Mouse (Mus musculus) embryonic facial prominence, embryonic 11.5 days (tissue): ENCODE measurements around the gene Fsd1l. TPM values are rescaled to one million over a fixed set of nuclear protein-coding genes. Genes with fewer than 3 reads are reported as not detected.
"Not testable (repeated sequence)": the region's sequence is repeated elsewhere in the genome, so short reads cannot be mapped to it uniquely, and the experiment has no call there.

Source experiments
- ATAC-seq: fragments of 200-750 bp; cut with Nextera tagmentation; replicated peaks from 2 replicates; pipeline ENCODE4 v1.8.0; 2017; ENCODE audit warnings: low read depth; ENCODE audit not compliant: insufficient number of reproducible peaks, low FRiP score, low TSS enrichment
- DNase-seq: peaks from one replicate; pipeline ENCODE4 v3.0.0-alpha.2; 2015; ENCODE audit warnings: low spot score
- H3K27ac ChIP-seq: fragments of 300-500 bp; sonication (generic); replicated peaks from 2 replicates; pipeline ENCODE4 v1.5.1; 2014; ENCODE audit warnings: mild to moderate bottlenecking, low read depth, low read length, control low read depth
- H3K27me3 ChIP-seq: fragments of 300-500 bp; sonication (generic); 2 replicates; pipeline ENCODE4 v1.6.1; 2014; ENCODE audit warnings: mild to moderate bottlenecking, low read length, moderate library complexity, mixed read lengths; ENCODE audit not compliant: control insufficient read depth, insufficient read depth
- H3K36me3 ChIP-seq: fragments of 300-500 bp; sonication (generic); replicated peaks from 2 replicates; pipeline ENCODE4 v1.6.1; 2014; ENCODE audit warnings: low read depth, mild to moderate bottlenecking, low read length, moderate library complexity, mixed read lengths; ENCODE audit not compliant: control insufficient read depth, insufficient read depth
- H3K4me1 ChIP-seq: fragments of 300-500 bp; sonication (generic); 2 replicates; pipeline ENCODE4 v1.6.1; 2014; ENCODE audit warnings: low read length, mixed read lengths; ENCODE audit not compliant: control insufficient read depth, insufficient read depth
- H3K4me2 ChIP-seq: fragments of 300-500 bp; sonication (generic); 2 replicates; pipeline ENCODE4 v1.6.1; 2014; ENCODE audit warnings: low read depth, mild to moderate bottlenecking, control low read depth, low read length, moderate library complexity
- H3K4me3 ChIP-seq: fragments of 300-500 bp; sonication (generic); 2 replicates; pipeline ENCODE4 v1.5.1; 2014; ENCODE audit warnings: low read depth, low read length, control low read depth
- H3K9ac ChIP-seq: fragments of 300-500 bp; sonication (generic); replicated peaks from 2 replicates; pipeline ENCODE4 v1.6.1; 2014; ENCODE audit warnings: mild to moderate bottlenecking, control low read depth, low read length
- H3K9me3 ChIP-seq: fragments of 300-500 bp; sonication (generic); replicated peaks from 2 replicates; pipeline ENCODE4 v1.6.1; 2016; ENCODE audit warnings: mild to moderate bottlenecking, low read length, inconsistent platforms, mixed read lengths; ENCODE audit not compliant: control insufficient read depth
- WGBS: fragments of 180-500 bp; shearing (Covaris S2); extraction: QIAGEN DNeasy Blood & Tissue Kit; methylation state at CpG from one replicate; pipeline ENCODE4 v1.1.7; 2014; 5-methylcytosine and 5-hydroxymethylcytosine counted together
- polyA plus RNA-seq: library from polyadenylated mRNA; unstranded; fragments of >200 nt; fragmentation: Nextera tagmentation; extraction: Ambion mirVana; gene quantifications from 2 replicates; pipeline ENCODE4 v1.2.1, GENCODE M21; 2014

Fsd1l gene
- polyA plus RNA-seq, 1 experiment from 2014 or later: 10.3 TPM

DNA sequence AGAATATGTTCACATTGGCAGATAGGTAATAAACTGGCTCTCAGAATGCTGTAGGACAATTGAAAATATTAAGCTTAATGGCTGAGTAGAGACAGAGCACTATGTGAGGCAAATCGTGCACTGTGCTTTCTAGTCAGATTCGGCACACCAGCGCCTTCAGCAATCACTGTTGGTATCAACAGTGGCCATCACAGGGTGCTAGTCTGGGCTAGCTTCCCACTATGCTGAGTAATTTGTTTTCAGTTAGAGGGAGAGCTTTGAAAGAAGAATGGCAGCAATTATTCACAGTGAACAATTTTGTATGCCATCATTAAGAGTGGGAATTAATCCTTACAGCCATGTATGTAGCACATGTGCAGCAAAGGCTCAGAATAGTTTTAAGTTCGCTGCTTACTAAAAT lies 91.2 kb downstream of the Fsd1l start:
- no peak overlapping the region for H3K27ac ChIP-seq
- 89% methylated on average over 4 of the region's 4 CpGs for WGBS
- H3K4me2 ChIP-seq: no peak overlapping the region
- H3K4me1 ChIP-seq: no peaks in the 10 kb centered on the region
- no peaks in the 10 kb centered on the region; the same call in 1 of the 2 replicates for H3K36me3 ChIP-seq
- no peak for DNase-seq
- no peaks in the 10 kb centered on the region for H3K9me3 ChIP-seq
- H3K4me3 ChIP-seq: no peak overlapping the region
- no peaks in the 10 kb centered on the region for H3K27me3 ChIP-seq
- no peak for ATAC-seq
- no peak overlapping the region for H3K9ac ChIP-seq

DNA sequence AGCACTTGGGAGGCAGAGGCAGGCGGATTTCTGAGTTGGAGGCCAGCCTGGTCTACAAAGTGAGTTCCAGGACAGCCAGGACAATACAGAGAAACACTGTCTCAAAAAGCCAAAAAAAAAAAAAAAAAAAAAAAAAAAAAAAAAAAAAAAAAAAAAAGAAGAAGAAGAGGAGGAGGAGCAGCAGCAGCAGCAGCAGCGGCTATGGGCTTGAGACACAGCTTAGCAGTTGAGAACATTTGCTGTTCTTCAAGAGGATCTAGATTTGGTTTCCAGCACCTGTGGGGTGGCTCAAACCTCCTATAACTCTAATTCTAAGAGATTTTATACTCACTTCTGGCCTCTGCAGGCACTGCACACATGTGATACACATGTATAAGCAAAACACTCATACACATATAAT lies 94.8 kb downstream of the Fsd1l start:
- H3K36me3 ChIP-seq, H3K9ac ChIP-seq, ATAC-seq, H3K4me1 ChIP-seq, H3K27me3 ChIP-seq, H3K4me2 ChIP-seq, H3K9me3 ChIP-seq, DNase-seq, H3K27ac ChIP-seq, H3K4me3 ChIP-seq: not testable (repeated sequence)
- WGBS: 93% methylated on average over 2 of the region's 2 CpGs

DNA sequence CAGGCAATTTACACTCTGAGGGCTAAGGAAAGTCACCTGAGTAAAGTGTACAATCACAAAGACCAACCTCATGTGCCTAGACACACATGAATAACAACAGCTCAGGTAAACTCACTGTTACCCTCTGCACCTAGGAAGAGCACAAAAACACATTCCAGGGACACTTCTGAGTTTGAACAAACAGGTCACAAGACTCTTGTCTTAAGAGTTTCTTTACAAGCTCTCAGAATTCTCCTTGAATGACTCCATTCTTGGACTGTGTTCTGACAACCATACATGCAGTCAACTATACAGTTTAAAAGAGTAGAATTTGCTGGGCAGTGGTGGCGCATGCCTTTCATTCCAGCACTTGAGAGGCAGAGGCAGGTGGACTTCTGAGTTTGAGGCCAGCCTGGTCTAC lies 96.8 kb downstream of the Fsd1l start:
- no peak overlapping the region for H3K4me2 ChIP-seq
- no peaks in the 10 kb centered on the region for H3K4me1 ChIP-seq
- no peak for ATAC-seq
- 96% methylated on average over 1 of the region's 1 CpGs for WGBS
- H3K4me3 ChIP-seq: no peak overlapping the region
- no peaks in the 10 kb centered on the region for H3K9me3 ChIP-seq
- no peak overlapping the region for H3K9ac ChIP-seq
- no peak overlapping the region for H3K27ac ChIP-seq
- no peak for DNase-seq
- H3K27me3 ChIP-seq: no peaks in the 10 kb centered on the region
- H3K36me3 ChIP-seq: no peaks in the 10 kb centered on the region; the same call in 1 of the 2 replicates

DNA sequence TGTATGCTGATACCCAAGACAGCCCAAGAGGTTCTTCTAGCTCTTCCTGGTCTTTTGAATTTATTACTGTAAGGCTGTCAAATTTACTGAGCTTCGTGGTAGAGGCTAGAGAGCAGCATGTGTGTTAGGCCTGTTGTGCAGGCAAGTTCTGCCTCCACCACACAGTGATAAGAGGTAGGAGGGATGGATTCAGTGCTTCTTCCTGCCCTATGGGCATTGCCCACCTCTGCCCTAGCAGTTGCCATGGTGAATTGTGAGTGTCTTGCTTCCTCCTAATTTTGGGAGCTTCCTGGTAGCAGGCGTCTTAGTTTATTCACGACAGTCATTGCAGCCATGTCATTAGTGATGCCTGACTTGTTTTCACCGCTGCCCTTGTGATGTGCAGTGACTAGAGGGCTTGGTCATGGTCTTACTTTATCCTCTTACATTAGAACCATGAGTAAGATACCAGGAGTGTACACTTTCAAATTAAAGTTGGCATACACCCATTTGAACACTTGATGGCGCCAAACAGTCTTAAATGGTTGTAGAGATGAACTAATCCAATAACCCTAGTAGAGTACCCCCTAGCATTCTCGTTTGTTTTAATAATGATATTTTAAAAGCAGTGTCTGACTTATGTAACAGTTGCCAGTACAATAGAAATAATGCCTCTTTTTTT lies 107.8 kb downstream of the Fsd1l start:
- H3K36me3 ChIP-seq: no peaks in the 10 kb centered on the region; the same call in 1 of the 2 replicates
- H3K4me3 ChIP-seq: no peak overlapping the region
- H3K9ac ChIP-seq: no peak overlapping the region; the same call in 1 of the 2 replicates
- ATAC-seq: no peak
- H3K27ac ChIP-seq: no peak overlapping the region
- DNase-seq: peak; percentile 78
- 40% methylated on average over 6 of the region's 6 CpGs for WGBS
- no peaks in the 10 kb centered on the region for H3K9me3 ChIP-seq
- H3K4me1 ChIP-seq: no peaks in the 10 kb centered on the region
- H3K4me2 ChIP-seq: no peak overlapping the region
- no peaks in the 10 kb centered on the region for H3K27me3 ChIP-seq

DNA sequence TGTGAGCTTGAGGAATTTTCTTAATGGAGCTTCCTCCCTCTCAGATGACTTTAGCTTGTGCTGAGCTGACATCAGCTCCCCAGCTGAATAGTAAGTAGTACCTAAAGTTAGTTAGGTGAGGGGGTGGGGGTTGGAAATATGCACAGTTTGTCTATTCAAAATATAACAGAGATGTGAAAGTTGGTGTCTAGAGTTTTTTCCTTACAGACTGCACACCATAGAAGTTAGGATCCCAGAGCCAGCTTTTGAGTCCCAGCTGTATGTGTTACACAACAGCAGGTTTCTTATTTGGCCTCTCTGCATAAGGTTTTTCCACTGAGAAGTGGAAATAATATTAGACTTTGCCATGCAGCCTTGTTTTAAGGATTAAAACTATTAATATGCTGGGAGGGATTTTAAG lies 118.6 kb downstream of the Fsd1l start:
- DNase-seq: no peak
- H3K36me3 ChIP-seq: no peaks in the 10 kb centered on the region
- H3K27ac ChIP-seq: no peak overlapping the region

DNA sequence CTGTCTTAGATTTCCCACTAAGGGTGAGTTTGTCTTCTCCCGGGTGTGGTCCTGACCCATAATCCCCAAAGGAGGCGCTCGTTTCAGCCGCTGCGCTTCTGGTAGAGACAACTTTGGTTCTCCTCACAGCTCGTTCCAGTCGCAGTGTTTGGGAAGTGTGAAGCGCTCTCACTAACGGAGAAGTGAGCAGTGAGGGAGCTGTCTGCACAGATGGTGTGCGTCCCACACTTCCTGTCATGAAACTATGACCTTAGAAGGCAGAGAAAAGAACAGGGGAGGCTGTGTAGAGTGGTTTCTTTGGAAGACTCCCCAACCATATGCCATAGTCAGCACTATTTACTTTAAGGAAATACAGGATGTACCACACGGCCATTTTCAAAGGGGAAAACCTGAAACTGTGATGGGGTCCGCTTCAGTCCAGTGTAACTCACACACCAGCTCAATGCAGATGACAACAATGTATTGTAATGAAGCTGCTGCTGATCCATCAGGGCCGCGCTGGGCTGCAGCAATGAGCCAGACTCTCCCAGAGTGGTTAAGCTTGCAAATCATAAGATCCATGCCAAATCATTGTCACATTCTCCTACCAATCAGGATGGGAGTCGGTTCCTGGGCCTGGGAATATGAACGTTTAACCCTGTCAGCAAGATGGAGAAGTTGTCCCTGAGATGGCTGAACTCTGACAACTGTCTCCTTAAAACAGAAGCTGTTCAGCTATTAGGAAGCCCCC lies 119.3 kb downstream of the Fsd1l start:
- no peak overlapping the region for H3K4me3 ChIP-seq
- WGBS: 79% methylated on average over 16 of the region's 16 CpGs
- no peaks in the 10 kb centered on the region for H3K27me3 ChIP-seq
- no peaks in the 10 kb centered on the region for H3K36me3 ChIP-seq
- DNase-seq (no peak), ATAC-seq (no peak)
- H3K4me1 ChIP-seq: no peaks in the 10 kb centered on the region
- H3K9me3 ChIP-seq: no peaks in the 10 kb centered on the region
- H3K4me2 ChIP-seq: no peak overlapping the region
- no peak overlapping the region for H3K9ac ChIP-seq
- H3K27ac ChIP-seq: no peak overlapping the region

More for the DNA sequence above, 118.6 kb downstream of the Fsd1l start:
- H3K9ac ChIP-seq: no peak overlapping the region
- no peak for ATAC-seq
- H3K27me3 ChIP-seq: no peaks in the 10 kb centered on the region
- no peak overlapping the region for H3K4me3 ChIP-seq
- no peak overlapping the region for H3K4me2 ChIP-seq
- H3K9me3 ChIP-seq: no peaks in the 10 kb centered on the region
- H3K4me1 ChIP-seq: no peaks in the 10 kb centered on the region

Other genes with a start within 250 kb of the Fsd1l start
- gene Slc44a1, start 191.1 kb upstream of the Fsd1l start, polyA plus RNA-seq: 25.9 and 30.0 TPM in 2 replicates
- gene Fktn, start 82.5 kb downstream of the Fsd1l start, polyA plus RNA-seq: 14.8 and 15.1 TPM in 2 replicates
- 0.49 and 1.8 TPM in 2 replicates for gene Tal2, start 148.2 kb downstream of the Fsd1l start, polyA plus RNA-seq
- 6.4 and 9.6 TPM in 2 replicates for gene Tmem38b, start 194.6 kb downstream of the Fsd1l start, polyA plus RNA-seq